Mouse (Mus musculus) megakaryocyte progenitor cell, adult 5-6 weeks (primary cell): ENCODE results near the gene Nptn. TPM values are rescaled to one million over a fixed set of nuclear protein-coding genes. Genes with fewer than 3 reads are reported as not detected.

Experiments used
- ATAC-seq: replicated peaks from 2 replicates; pipeline ENCODE4 v1.8.0; 2016; ENCODE audit warnings: mild to moderate bottlenecking, moderate TSS enrichment, inconsistent platforms; ENCODE audit not compliant: poor library complexity
- total RNA-seq, 2 experiments: library from RNA; stranded (forward) in 1 of 2; stranded (reverse) in 1 of 2; fragments of 157-497, 149-512 nt in 1 of 2; fragments of 200-1000 nt in 1 of 2; gene quantifications; 2 replicates each; pipeline versions ENCODE4 v1.2.3 to v1.2.4; 2015 to 2017

Nptn gene
- total RNA-seq (2015), result 198 and 226 TPM in 2 replicates
- 90.3 and 106 TPM in 2 replicates for total RNA-seq (2017)

DNA sequence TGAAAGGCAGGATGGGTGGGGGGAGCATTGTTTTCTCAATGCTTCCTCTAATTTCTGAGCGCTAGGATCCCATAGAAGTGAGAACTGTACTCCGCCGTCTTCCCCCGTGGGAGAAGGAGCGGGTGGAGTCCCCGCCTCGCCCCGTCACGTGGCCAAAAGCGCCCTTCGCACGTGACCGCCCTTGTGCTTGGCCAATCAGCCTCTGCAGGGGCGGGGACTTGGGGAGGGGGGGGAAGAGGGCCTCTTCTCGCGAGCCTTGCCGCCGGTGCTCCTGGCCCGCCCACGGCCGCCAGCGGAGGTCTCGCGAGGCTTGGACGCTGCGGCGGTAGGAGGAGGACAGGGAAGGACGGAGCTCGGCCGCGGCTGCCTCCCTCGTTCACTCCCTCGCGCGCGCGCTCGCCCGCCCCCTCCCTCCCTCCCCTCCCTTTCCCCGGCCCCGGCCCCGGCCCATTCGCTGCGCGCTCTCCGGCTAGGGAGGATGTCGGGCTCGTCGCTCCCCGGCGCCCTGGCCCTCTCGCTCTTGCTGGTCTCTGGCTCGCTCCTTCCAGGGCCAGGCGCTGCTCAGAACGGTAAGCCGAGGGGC is at the start of gene Nptn:
Gene Nptn (plus strand): TSS at position 283 of the 583 bp plus-strand sequence.
- ATAC-seq, result peak; percentile 88

- no peak for ATAC-seq
Measured at GRCm38 (mm10) chr9:58533322-58533721, 48.7 kb upstream of the Nptn start.

DNA sequence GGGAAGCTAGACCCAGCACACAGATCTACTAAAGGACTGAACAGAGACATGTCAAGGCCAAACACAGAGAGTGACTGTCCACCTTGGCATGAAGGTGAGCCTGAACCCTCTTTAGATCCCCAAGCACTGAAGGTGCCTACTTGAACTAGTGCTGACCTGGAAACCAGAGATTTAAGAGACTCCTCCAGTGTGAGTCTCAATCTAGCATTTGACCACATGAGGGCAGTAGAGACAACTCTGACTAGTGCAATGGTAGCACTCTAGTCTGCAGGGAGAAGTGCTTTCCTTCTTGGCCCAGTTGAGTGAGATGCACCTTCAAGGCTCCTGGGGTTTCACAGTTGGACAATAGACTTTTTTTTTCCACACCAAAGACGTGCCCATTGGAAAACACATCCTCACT is 47.3 kb upstream of the Nptn start:
- ATAC-seq, result peak; percentile 75

- ATAC-seq, result peak; percentile 78
Measured at GRCm38 (mm10) chr9:58535447-58536134, 46.4 kb upstream of the Nptn start.

DNA sequence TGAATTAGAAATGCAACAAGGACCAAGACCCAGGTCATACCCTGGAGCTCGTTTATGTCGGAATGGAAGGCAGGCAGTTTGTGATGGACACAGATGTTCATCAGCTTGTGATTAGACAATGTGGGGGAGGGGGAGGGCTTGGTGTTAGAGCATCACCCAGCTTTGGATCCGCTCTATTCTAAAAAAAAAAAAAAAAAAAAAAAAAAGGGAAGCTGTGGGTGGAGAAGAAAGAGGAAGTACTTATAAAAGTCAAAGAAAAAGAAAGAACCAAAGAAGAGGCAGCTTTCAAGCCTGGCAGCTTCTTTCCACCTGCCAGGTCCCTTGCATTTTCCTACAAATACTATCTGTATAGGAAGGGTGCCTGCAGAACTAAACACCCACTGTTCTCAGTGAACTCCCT is 44.3 kb upstream of the Nptn start:
- ATAC-seq, result peak; percentile 29

GRCm38 (mm10) chr9:58539886-58540285 is 42.2 kb upstream of the Nptn start:
- peak; percentile 38; the same call in 1 of the 2 replicates for ATAC-seq

GRCm38 (mm10) chr9:58541895-58542338 is 40.1 kb upstream of the Nptn start:
- ATAC-seq, result peak; percentile 78

DNA sequence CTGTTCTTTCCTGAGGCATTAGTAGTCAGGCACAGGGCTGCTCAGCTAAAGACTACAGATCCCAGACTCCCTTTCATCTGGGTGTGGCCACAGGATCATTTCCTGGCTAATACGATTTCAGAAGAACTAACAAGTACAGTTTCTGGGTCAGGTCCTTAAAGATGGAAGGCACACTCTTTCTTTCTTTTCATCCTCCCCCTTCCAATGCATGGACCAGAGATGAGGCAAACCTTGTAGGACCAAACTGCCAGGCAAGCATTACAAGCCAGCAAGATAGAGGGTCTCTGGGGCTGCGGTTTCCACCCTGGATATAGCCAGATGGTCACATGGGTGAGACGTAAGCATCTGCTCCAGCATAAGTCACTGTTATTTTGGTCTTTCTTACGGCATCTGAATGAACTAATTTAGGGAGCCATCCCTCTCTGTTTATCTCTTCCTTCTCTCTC is 37.1 kb upstream of the Nptn start:
- ATAC-seq, result no peak

GRCm38 (mm10) chr9:58545428-58545827 is 36.6 kb upstream of the Nptn start:
- ATAC-seq, result no peak

DNA sequence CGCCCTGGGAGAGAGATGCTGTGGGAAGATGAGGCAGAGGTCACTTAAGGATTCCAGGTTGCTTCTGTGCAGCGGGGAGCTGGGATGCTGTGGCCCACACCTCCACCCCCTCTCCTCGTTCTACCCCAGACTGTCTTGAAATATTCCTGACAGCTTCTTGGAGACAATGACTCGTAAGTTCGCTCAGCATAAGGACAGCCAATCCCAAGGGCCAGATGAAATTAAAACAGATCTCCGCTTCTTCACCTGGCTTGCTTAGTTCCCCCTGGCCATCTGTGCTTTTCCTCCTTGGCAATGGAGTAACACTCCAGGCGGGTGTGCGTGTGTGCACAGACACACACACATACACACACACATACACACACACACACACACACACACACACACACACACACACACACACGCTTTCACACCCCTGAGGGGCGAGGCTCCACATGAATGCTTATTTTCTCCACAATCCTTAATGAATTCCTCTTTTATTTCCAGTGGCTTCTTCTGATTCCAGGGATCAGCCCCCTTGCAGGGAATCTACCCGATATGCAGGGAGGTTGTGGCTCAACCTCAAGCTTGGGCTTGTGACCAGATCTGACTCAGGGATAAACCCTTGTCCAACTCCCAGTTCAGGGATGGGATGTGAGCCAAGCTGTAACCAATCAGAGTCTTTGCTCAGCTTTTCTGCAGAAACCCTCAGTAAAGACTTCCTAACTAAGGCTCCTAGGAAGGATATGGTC is 35.2 kb upstream of the Nptn start:
- ATAC-seq, result no peak

DNA sequence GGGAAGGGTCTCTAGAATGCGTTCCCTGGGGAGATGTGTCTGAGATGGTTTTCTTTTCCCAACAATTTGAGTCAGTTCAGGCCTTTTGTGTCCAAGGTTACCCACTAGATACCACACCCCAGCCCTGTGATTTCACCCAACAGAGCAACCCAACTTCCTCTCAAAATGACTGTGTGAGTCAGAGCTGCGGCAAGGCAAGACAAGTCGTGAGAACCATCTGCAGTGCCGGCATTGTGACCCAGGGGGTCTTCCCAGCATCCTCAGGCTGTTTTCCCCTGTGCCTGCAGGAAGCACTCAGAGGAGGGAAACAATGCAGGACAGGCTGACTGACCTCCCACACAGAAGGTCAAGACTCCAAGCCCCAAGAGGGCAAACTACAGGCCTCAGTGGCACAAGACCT is 33.1 kb upstream of the Nptn start:
- ATAC-seq, result peak; percentile 48

DNA sequence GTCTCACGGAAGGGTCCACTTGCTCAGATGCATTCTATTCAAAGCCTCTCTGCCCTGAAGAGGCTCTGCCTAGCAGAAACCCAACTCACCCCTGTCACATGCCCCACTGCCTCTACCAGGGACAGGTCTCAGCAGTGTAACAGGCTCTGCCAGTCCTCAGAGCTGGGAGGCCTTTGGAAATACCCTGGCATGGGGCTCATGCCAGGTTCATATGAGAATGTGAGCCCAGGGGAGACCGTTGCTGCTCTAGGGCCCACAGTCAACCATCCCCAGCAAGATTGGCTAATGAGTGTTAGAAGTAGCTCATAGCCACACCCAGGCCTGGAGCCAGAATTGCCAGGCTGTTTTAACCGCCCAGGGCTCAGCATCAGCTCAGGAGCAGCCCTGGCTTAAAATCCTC is 32.3 kb upstream of the Nptn start:
- no peak for ATAC-seq

- ATAC-seq, result no peak
Measured at GRCm38 (mm10) chr9:58550928-58551327, 31.1 kb upstream of the Nptn start.

DNA sequence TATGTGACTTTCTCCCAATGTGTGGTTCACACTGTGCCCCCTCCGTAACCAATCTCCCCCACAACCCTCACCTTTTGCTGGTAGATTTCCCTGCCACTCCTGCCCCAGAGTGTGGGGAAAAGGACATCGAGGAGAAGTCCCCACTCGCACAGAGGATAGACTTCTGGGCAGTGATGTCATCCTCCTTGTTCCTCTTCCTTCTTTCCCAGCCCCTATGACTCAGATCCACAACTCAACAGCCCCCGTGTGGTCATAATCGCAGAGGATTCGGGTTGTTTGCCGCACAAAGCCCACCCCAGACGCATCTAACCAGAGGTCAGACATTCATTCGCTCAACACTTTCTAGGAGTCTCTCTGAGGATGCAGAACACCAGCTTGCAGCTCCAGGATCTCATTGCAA is 30.0 kb upstream of the Nptn start:
- ATAC-seq, result peak; percentile 63

- ATAC-seq, result no peak
Measured at GRCm38 (mm10) chr9:58554056-58554907, 27.8 kb upstream of the Nptn start.

DNA sequence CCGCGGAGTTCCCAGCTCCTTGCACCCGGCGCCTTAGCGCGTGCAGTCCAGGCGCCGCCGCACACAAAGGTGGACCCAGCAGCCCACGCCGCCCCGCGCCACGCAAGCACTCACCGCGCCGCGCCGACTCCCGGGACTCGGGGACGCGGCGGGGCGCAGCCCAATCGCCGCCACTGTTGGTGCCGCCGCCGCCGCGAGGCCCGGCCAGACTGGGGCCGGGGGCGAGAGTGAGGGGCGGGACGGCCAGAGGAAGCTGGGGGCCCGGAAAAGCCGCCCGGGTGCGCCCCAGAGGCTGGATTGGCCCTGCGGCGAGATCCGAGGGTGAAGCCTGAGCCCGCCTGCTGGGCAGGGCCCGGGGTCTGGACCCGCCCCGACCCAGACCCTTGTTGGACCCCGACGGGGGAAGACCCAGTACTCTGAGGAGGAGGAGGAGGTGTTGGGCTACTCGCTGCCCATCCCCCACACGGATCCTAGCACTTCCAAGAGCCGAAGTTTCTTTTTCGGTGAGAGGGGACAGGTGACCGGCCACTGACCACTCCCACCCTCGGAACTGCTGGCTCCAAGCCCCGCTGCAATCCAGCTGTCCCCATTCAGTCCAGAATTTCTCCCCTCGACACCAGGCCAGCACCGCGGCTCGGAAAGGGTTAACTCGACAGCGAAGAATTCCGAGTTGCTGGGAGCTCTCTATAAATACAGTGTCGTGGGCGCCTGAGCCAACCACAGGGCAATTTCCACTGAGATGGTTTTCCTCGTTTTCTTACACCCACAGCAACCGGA is 26.9 kb upstream of the Nptn start, which contains the start of gene Cd276:
Gene Cd276 (minus strand): TSS at position 530 of the 777 bp plus-strand sequence.
- no peak for ATAC-seq

DNA sequence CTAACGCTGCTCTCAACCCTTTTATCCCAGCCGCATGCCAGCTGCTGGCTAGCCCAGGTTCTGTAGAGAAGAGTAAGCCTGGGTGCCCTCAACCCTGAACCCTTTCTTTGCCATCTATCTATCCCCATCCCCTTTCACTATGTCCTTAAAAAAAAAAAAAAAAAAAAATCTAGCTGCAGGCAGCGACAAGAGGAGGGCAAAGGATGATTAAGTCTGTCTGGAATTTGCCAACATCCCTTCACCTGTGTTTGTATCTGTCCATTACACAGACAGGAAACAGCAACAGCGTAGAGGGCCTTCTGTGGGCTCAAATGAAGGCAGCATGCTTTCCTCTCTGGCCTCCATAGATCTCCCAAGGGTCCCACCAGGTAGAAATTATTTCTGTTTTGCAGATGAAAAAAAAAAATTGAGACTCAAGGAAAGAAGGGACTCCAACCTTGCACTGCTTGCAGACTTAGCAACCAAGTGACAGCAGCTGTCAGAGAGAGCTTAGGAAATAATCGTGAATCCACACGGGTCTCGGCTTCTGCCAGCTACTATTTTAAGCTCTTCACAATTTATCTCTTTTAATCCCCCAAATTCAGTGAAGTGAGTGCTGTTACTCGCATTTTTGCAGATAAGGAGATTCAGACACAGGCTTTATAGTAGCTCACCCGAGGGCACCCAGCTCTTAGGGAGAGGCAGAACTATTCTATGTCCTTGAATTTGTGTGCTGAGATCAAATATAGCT is 26.2 kb upstream of the Nptn start:
- ATAC-seq, result no peak

- ATAC-seq, result no peak
Measured at GRCm38 (mm10) chr9:58556627-58557026, 25.4 kb upstream of the Nptn start.
